Mouse (Mus musculus) ES-CJ7 (cell line): ENCODE data around the gene Crygn.
"Not testable (repeated sequence)": the region's sequence is repeated elsewhere in the genome, so short reads cannot be mapped to it uniquely, and the experiment has no call there.

Source experiments
- DNase-seq: peaks from one replicate; pipeline ENCODE4 v3.0.0; 2011; ENCODE audit warnings: low read depth, low spot score

Crygn gene

DNA sequence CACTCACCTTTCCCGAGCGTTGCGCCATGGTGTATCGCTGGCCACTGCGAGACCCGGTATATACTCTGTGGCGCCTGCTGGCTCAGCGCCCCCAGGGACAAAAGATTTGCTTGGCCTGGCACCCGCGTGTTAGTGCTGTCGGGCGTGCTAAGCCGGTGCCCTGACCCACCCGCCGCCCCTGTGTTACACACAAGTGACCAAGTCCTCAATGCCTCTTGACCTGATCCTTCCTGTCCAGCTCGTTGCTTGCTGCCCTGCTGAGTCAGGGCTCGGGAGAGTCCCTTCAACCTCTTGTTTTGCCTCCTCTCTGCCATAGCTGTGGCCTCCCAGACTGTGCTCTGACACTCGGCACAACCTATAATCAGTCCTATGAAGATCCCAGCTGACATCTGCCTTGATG is at the start of gene Crygn:
Crygn (minus strand) TSS at position 193 of the 400 bp plus-strand sequence.
- no peak for DNase-seq

GRCm38 (mm10) chr5:24805222-24805621 is 47.4 kb upstream of the Crygn start:
- no peak for DNase-seq

DNA sequence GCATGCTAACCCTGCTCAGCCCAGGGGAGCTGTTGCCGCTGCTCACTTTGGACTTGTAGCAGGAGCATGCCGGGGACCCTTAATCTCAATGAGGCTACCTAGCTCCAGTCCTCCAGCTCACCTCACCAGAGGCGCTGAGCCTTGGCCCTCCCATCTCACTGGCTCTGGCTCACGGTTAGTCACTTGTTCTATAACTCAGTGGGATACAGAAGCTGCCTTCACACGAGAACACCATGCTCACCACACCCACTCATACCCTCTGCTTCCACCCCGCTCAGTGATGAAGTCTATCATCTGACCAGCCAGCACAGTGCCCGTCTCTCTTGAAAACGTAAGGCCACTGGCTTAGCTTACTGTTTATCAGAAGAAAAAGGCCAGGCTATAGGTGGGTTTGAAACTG is 46.9 kb upstream of the Crygn start:
- no peak for DNase-seq

GRCm38 (mm10) chr5:24801841-24802624 is 44.2 kb upstream of the Crygn start:
- DNase-seq: no peak

DNA sequence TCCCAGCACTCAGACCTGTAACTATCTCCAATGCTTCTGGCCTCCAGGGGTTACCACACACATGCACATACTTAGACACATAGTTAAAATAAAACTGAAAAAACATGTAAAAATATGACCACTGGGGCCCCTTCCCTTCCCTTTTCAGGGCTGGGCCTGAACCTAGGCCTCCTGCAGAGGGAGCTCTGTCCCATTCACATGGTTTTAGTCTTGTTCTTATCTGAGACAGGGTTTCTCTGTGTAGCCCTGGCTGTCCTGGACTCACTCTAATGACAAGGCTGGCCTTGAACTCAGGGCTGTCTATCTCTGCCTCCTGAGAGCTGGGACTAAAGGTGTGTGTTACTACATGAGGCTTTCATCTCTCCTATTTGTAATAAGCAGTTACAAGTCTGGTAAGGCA is 42.6 kb upstream of the Crygn start:
- DNase-seq: no peak

- no peak for DNase-seq
Observed at GRCm38 (mm10) chr5:24798639-24799038, 40.8 kb upstream of the Crygn start.

GRCm38 (mm10) chr5:24797858-24798257 is 40.0 kb upstream of the Crygn start:
- DNase-seq: no peak

- DNase-seq: no peak
Observed at GRCm38 (mm10) chr5:24792961-24793360, 35.2 kb upstream of the Crygn start.

GRCm38 (mm10) chr5:24782957-24783356 is 25.1 kb upstream of the Crygn start:
- DNase-seq: no peak

DNA sequence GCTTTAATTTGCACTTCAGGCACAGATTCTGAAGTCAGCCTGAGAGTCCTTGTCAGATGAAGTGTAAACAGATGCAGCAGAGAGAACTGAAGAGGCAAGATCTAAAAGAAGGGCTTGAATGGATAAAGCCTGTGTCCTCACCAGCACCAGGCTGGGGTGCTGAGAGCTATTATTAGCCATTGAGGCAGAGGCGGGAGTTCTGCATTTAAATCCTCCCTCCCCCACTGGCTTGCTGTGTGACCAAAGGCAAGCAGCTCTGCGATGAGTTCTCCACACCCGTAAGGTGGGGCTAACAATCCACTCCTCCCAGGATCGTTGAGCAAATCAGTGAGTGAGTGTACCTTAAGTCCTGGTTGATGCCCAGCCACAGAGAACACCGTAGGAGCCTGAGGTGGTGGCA is 23.2 kb upstream of the Crygn start:
- peak; percentile 76 for DNase-seq

DNA sequence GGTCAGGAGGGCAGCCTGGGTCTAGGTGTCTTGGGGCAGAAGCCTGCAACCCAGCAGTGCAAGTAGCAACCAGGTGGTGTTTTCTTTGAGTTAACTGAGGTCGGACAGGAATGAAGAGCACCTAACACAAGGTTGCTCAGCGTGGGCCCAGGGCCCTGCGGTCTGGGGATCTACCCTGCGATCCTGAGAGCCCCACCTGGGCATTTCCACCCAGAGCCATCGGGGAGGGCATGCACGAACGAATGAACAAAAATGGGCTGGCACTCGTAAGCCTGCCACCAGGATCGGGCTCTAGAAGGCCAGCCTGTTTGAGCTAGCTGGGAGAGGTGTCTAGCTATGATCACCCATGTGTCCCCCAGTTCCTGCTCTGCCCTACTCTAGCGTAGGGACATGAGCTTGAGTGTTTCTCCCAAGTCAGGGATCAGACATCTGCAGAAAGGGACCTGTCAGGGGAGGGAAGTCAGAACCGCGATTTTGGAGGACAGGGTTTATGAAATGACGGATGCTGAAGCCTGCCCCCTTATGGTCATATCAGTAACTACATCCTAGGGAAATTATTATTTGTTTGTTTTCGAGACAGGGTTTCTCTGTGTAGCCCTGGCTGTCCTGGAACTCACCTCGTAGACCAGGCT is 22.2 kb upstream of the Crygn start:
- DNase-seq: no peak

- no peak for DNase-seq
Observed at GRCm38 (mm10) chr5:24779321-24779720, 21.5 kb upstream of the Crygn start.

DNA sequence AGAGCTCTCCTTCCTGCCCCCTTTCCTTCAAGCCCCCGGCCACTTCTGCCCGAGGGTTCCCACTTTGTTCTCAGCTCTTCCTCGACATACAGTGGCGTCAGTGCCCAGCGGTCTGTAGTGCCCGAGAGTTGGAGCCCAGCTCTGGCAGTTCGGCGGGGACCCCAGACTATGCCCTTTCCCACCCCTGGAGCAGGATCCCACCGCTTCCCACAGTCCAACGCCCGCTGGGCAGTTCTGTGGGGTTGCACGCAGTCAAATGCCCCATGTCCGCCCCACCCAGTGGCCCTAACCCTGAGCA is 21.0 kb upstream of the Crygn start:
- DNase-seq: no peak

DNA sequence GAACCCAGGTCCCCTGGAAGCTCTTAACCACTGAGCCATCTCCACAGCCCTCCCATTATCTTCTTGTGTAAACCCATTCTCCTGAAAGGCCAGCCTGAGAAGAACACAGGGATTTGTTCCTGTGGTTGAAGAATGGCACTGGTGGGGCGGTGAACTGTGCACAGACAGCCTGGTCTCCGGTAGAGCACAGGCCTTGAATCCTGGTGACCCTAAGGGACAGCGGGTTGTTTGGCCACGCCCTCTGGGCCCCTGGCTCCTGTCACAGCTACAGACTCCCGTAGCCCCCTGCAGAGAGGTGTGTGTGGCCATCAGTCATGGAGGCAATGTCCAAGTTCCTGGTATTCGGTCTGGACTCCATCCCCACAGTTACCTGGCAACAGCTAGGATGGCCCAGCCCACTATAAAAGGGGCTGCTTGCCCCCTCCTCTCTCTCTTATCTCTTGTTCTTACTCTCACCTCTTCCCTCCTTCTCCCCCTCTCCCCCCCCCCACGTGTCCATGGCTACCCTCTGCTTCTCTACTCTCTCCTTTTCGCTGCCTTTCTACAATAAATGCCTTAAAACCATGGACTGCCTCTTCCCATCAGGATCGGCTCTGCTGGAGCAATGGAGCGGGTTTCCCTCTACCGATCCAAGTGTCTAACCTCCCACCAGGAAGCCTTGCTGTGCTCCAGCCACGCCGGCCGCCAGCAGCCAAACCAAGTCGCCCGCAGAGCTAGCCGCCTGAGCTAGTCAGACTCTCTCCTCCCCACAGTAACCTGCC is 20.5 kb upstream of the Crygn start:
- DNase-seq: no peak

- DNase-seq: no peak
Observed at GRCm38 (mm10) chr5:24776681-24777080, 18.9 kb upstream of the Crygn start.

- DNase-seq: not testable (repeated sequence)
Observed at GRCm38 (mm10) chr5:24774549-24774948, 16.7 kb upstream of the Crygn start.

- DNase-seq: no peak
Observed at GRCm38 (mm10) chr5:24756931-24757330, 877 bp downstream of the Crygn start.

DNA sequence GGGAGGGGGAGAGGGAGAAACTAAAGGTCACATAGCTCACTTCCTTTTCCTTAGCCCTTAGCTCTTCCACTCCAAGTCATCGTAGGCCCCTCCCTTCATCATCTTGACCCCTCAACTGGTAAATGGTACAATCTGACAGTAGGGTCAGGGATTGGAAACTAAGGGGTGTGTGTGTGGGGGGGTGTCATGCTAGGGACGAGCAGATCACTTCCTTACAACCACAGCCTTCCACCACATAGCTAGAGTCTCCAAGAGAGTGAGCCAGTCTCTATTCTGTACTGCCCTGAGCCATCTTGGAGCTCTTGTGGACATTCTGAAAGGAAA is 5.7 kb downstream of the Crygn start:
- DNase-seq: no peak

DNA sequence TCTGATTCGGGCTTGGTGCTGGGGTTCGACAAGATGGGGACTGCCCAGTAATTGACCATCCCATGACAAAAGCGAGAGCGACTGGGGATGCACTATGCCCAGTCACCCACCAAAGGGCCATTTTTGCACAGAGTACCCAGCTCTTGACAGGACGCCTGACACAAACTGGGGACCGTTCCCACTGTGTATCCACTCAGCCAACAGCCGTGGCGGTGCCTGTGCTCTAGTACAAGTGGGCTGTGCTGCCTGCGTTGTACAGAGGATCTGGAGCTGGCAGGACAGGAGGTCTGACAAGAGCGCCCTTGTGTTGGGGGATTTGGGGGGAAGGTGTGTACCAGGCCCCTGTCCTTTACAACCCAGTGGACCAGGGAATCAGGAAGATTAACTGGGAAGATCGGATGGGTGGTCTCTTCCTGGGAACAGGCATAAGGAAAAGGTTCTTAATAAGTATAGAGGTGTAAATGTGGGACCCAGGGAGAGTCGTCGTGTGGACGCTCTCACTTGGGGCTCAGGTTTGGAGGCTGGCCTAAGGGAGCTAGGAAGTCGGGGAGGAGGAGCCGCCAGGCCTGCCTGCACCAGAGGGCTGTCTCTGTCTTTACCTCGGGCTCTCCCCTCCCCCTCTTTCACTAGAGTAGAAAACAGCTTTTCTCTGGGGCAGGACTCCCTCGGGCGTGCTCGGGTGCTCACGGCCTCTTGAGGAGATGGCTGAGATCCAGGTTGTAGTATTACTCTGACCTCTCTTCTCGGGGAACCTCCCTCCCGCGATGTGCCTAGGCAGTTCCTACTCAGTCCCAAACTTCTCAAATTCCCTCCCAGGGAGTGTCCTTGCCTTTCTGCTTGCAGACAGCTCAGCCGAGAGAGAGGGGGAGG is 6.3 kb downstream of the Crygn start:
- peak; percentile 98 for DNase-seq

DNA sequence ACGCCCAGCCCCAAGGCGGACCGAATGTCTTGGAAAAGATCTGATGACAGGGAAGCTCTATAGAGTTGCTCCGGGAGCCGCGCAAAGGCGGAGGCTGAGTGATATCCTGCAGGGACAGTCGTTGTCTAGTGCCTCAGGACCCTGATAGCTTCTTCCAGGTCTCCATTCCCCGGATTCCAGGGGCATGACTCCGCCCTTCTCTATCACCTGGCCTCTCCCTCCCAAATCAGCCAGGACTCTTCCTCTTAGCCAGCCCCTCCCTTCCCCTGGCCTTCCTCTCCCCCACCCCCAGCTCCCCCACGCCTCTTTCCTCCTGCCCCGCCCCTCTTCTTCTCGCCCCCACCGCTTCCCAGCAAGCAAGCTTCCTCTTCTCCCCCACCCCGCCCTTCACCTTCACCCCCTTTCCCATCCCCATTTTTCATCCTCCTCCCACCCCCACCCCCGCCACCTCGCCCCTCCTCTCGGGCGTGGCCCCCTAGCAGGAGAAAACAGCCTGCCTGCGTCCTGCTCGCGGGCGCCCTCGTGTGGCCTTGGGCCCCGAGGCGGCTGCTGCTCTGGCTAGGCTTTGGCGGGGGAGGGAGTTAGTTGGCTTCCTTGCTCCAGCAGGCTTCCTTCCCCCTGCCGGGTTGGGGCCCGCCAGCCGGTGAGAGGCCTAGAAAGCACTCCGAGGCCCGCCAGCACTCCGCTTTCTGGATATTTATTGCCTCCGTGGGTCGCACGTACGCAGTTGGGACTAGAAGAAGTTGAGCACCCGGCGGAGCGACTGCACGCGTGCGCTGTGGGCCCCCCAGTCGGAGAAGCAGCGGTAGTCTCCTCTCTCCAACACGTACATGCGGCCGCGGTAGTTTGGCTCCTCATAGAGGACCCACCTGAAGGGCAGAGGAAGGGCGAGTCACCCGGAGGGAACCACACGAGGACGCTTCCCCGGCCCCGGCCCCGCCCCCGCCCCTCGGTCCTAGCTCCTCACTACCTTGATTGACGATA is 7.2 kb downstream of the Crygn start:
- DNase-seq: peak; percentile 94

- no peak for DNase-seq
Observed at GRCm38 (mm10) chr5:24749731-24750130, 8.1 kb downstream of the Crygn start.
